Mouse (Mus musculus): ENCODE data around the gene Dgkh. TPM values are rescaled to one million over a fixed set of nuclear protein-coding genes. Genes with fewer than 3 reads are reported as not detected.

Gene Dgkh
- polyA plus RNA-seq, 1 experiment from 2014 or later = 0.48 TPM

DNA sequence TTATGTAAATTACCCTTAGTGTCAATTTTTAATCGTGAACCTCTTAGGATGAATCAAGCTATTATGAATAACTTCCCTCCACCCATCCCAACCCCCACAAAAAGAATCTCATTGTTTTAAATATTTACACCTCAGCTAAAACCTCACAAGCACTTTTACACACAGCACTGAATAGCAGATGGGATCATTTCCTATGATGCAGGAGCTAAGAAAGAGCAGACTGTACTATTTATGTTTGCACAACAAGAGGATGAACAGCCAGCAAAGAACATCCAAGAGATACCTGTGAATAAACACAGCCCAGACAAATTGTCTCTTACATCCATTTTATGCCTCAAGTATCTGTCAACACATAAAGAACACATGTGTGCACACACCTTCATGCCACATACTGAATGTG is 41.7 kb downstream of the Dgkh start:
- ATAC-seq = no peak
- H3K4me2 ChIP-seq (ENCODE audit: low read depth, low read length) = no peak overlapping the region
- no peaks in the 10 kb centered on the region for H3K9me3 ChIP-seq (ENCODE audit: low read length)
- H3K36me3 ChIP-seq (replicated peaks; ENCODE audit: insufficient read depth, low read length) = no peaks in the 10 kb centered on the region
- TF ChIP-seq CTCF (IDR thresholded peaks at IDR 0.05; ENCODE audit: low read depth) = no peak
- no peak for TF ChIP-seq EP300 (IDR thresholded peaks at IDR 0.05; ENCODE audit: low read depth)
- no peak overlapping the region for H3K27ac ChIP-seq (ENCODE audit: low read depth)
- H3K4me3 ChIP-seq (ENCODE audit: low read depth, low read length) = no peak overlapping the region
- H3K9ac ChIP-seq (replicated peaks) = no peak overlapping the region
- H3K4me1 ChIP-seq (ENCODE audit: insufficient read depth) = no peaks in the 10 kb centered on the region
- DNase-seq = no peak
- WGBS (ENCODE audit: insufficient replicate concordance) = 72% methylated on average over 1 of the region's 1 CpGs
- no peaks in the 10 kb centered on the region for H3K27me3 ChIP-seq (ENCODE audit: insufficient read depth, low read length)

DNA sequence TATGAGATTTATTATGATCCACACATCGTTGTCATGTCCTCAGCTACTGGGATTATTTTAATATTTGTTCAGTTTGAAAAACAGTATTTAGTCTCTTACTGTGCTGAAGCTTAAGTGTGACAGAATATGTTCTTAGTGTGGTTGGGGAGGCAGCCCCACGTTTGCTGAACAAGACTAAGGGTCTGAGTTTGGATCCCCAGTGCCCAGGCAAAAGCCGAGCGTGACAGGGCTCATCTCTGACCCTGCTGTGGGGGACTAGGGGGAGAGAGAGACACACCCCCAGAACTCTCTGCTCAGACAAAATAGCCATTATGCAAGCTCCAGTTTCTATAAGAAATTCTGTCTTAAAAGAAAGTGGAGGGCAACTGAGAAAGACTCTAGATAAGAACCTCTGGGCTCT is 42.2 kb downstream of the Dgkh start:
- Histone ChIP-seq H3K9ac (replicated peaks) (no peak overlapping the region), H3K4me3 (ENCODE audit: low read depth, low read length) (no peak overlapping the region), H3K4me2 (ENCODE audit: low read depth, low read length) (no peak overlapping the region), H3K9me3 (ENCODE audit: low read length) (no peaks in the 10 kb centered on the region), H3K36me3 (replicated peaks; ENCODE audit: insufficient read depth, low read length) (no peaks in the 10 kb centered on the region), H3K27me3 (ENCODE audit: insufficient read depth, low read length) (no peaks in the 10 kb centered on the region), H3K4me1 (ENCODE audit: insufficient read depth) (no peaks in the 10 kb centered on the region), H3K27ac (ENCODE audit: low read depth) (no peak overlapping the region)
- DNase-seq (no peak), ATAC-seq (no peak)
- TF ChIP-seq EP300 (IDR thresholded peaks at IDR 0.05; ENCODE audit: low read depth) = no peak
- TF ChIP-seq CTCF (IDR thresholded peaks at IDR 0.05; ENCODE audit: low read depth) = no peak
- WGBS (ENCODE audit: insufficient replicate concordance) = 76% methylated on average over 4 of the region's 4 CpGs

DNA sequence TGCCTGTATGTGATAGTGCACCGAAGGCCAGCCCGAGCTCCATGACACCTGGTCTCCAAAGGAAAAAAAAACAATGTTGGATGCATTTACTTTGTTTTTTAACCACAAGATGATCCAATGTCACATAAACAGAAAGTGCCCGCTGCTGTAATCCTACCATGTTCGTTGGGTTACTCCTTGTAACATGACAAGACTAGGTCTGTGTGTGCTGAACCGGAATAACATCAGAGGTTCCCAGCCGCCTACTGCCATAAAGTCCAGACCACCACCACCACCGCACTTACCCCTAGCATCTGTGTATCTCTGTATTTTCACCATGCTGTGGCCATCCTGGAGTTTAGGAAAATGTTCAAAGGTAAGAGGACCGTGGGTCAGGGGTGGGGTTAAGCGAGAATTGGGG is 42.6 kb downstream of the Dgkh start:
- WGBS (ENCODE audit: insufficient replicate concordance) = 82% methylated on average over 9 of the region's 9 CpGs
- Histone ChIP-seq H3K27ac (ENCODE audit: low read depth) (no peak overlapping the region), H3K9me3 (ENCODE audit: low read length) (no peaks in the 10 kb centered on the region), H3K4me2 (ENCODE audit: low read depth, low read length) (no peak overlapping the region), H3K4me3 (ENCODE audit: low read depth, low read length) (no peak overlapping the region), H3K36me3 (replicated peaks; ENCODE audit: insufficient read depth, low read length) (no peaks in the 10 kb centered on the region), H3K27me3 (ENCODE audit: insufficient read depth, low read length) (no peaks in the 10 kb centered on the region), H3K9ac (replicated peaks) (no peak overlapping the region), H3K4me1 (ENCODE audit: insufficient read depth) (no peaks in the 10 kb centered on the region)
- ATAC-seq (no peak), DNase-seq (no peak)
- TF ChIP-seq EP300 (IDR thresholded peaks at IDR 0.05; ENCODE audit: low read depth) = no peak
- TF ChIP-seq CTCF (IDR thresholded peaks at IDR 0.05; ENCODE audit: low read depth) = no peak

DNA sequence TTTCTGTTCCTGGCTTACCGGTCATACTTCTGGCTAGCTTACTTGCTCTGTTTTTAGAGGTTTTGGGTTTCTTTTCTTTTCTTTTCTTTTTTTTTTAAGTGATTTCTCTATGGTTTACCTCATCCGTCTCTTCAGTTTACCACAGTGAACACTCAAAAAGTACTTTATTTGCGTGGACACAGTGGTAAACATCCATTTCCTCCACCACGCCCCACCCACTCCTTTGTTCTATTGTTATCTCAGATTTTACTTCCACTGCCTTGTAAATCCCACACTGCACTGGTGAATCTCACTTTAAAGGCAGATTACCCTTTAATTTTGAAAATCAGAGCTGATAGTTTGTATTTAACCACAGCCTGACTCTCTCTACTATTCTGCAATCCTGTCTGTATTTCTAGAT is 44.9 kb downstream of the Dgkh start:
- H3K36me3 ChIP-seq (replicated peaks; ENCODE audit: insufficient read depth, low read length) = no peaks in the 10 kb centered on the region
- DNase-seq (no peak), ATAC-seq (no peak)
- 62% methylated on average over 4 of the region's 4 CpGs for WGBS (ENCODE audit: insufficient replicate concordance)
- H3K27me3 ChIP-seq (ENCODE audit: insufficient read depth, low read length) = no peaks in the 10 kb centered on the region
- TF ChIP-seq EP300 (IDR thresholded peaks at IDR 0.05; ENCODE audit: low read depth) = no peak
- no peak for TF ChIP-seq CTCF (IDR thresholded peaks at IDR 0.05; ENCODE audit: low read depth)
- H3K27ac ChIP-seq (ENCODE audit: low read depth) = no peak overlapping the region
- no peaks in the 10 kb centered on the region for H3K9me3 ChIP-seq (ENCODE audit: low read length)
- no peak overlapping the region for H3K4me2 ChIP-seq (ENCODE audit: low read depth, low read length)
- H3K4me1 ChIP-seq (ENCODE audit: insufficient read depth) = no peaks in the 10 kb centered on the region
- H3K4me3 ChIP-seq (ENCODE audit: low read depth, low read length) = no peak overlapping the region
- no peak overlapping the region for H3K9ac ChIP-seq (replicated peaks)

DNA sequence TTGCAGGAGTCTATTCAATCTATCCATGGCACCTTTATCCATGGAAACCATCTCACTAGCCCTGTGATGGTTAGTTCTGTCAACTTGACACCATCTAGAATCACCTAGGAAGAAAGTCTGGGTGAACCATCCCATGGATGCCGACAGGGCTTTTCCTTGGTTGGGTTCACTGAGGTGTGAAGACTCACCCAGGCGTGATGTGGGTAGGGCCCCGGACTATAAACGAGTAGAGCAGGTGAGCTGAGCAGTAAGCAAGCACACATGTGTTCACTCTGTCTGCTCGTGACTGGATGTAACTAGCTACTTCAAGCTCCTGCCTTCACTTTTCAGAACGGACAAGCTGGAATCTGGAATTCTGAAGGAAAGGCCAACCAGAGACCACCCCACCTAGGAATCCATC is 45.9 kb downstream of the Dgkh start:
- no peak overlapping the region for H3K27ac ChIP-seq (ENCODE audit: low read depth)
- WGBS (ENCODE audit: insufficient replicate concordance) = 82% methylated on average over 6 of the region's 6 CpGs
- no peak overlapping the region for H3K9ac ChIP-seq (replicated peaks)
- no peak overlapping the region for H3K4me3 ChIP-seq (ENCODE audit: low read depth, low read length)
- no peaks in the 10 kb centered on the region for H3K9me3 ChIP-seq (ENCODE audit: low read length)
- no peaks in the 10 kb centered on the region for H3K4me1 ChIP-seq (ENCODE audit: insufficient read depth)
- H3K36me3 ChIP-seq (replicated peaks; ENCODE audit: insufficient read depth, low read length) = no peaks in the 10 kb centered on the region
- no peaks in the 10 kb centered on the region for H3K27me3 ChIP-seq (ENCODE audit: insufficient read depth, low read length)
- DNase-seq (no peak), ATAC-seq (no peak)
- TF ChIP-seq CTCF (IDR thresholded peaks at IDR 0.05; ENCODE audit: low read depth) = no peak
- TF ChIP-seq EP300 (IDR thresholded peaks at IDR 0.05; ENCODE audit: low read depth) = no peak
- no peak overlapping the region for H3K4me2 ChIP-seq (ENCODE audit: low read depth, low read length)

DNA sequence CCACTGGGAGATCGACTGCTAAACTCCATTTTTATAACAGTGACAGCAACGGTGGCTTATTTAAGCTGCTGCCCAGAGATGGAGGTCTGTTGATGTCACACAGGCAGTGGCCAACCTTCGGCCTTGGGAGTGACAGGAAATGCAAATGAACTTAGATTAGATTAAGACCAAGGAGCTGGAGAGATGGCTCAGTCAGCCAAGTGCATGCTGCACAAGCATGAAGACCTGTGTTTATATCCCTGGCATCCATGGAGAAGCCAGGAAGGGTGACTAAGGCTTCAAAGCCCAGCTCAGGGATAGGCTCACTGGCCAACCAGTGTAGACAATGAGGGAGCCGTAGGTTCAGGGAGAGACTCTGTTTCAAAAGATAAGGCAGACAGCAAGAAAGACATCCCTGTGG is 48.4 kb downstream of the Dgkh start:
- Histone ChIP-seq H3K4me3 (ENCODE audit: low read depth, low read length) (no peak overlapping the region), H3K9ac (replicated peaks) (no peak overlapping the region), H3K9me3 (ENCODE audit: low read length) (no peaks in the 10 kb centered on the region), H3K27me3 (ENCODE audit: insufficient read depth, low read length) (no peaks in the 10 kb centered on the region), H3K36me3 (replicated peaks; ENCODE audit: insufficient read depth, low read length) (no peaks in the 10 kb centered on the region), H3K4me1 (ENCODE audit: insufficient read depth) (no peaks in the 10 kb centered on the region), H3K27ac (ENCODE audit: low read depth) (no peak overlapping the region), H3K4me2 (ENCODE audit: low read depth, low read length) (no peak overlapping the region)
- 0 out of 2 replicates have a peak, but pooled peaks have one; percentile 19 for ATAC-seq
- 47% methylated on average over 4 of the region's 4 CpGs for WGBS (ENCODE audit: insufficient replicate concordance)
- TF ChIP-seq EP300 (IDR thresholded peaks at IDR 0.05; ENCODE audit: low read depth) = no peak
- TF ChIP-seq CTCF (IDR thresholded peaks at IDR 0.05; ENCODE audit: low read depth) = no peak
- DNase-seq = no peak

DNA sequence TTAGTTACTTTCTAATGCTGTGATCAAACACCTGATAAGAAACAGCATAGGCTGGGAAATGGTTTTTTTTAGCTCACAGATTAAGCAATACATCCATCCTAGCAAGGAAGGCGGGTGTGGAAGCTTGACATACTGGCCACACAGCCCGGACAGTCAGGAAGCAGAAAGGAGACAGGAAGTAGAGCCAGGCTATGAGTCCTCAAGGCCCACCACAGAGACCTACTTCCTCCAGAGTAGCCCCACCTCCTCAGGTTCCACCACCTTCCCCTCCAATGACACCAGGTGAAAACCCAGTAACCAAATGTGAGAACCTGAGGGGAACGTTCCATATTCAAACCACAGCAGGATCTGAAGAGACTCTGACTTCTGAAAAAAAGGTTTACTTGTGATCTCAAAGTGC is 53.6 kb downstream of the Dgkh start:
- no peak for ATAC-seq
- Histone ChIP-seq H3K9ac (replicated peaks) (no peak overlapping the region), H3K4me2 (ENCODE audit: low read depth, low read length) (no peak overlapping the region), H3K27me3 (ENCODE audit: insufficient read depth, low read length) (no peaks in the 10 kb centered on the region), H3K4me3 (ENCODE audit: low read depth, low read length) (no peak overlapping the region), H3K36me3 (replicated peaks; ENCODE audit: insufficient read depth, low read length) (no peaks in the 10 kb centered on the region), H3K4me1 (ENCODE audit: insufficient read depth) (peaks cover 7% of the 10 kb centered on the region), H3K27ac (ENCODE audit: low read depth) (no peak overlapping the region), H3K9me3 (ENCODE audit: low read length) (no peaks in the 10 kb centered on the region)
- WGBS (ENCODE audit: insufficient replicate concordance) = 30% methylated on average over 3 of the region's 3 CpGs
- no peak for DNase-seq
- no peak for TF ChIP-seq EP300 (IDR thresholded peaks at IDR 0.05; ENCODE audit: low read depth)
- TF ChIP-seq CTCF (IDR thresholded peaks at IDR 0.05; ENCODE audit: low read depth) = no peak

All from liver, postnatal 0 days (tissue).